Mouse (Mus musculus): Measurements from ENCODE around the gene Erlin1. TPM values are rescaled to one million over a fixed set of nuclear protein-coding genes. Genes with fewer than 3 reads are reported as not detected.

The Erlin1 gene
- total and polyA plus RNA-seq, 2 experiments from 2014 or later: 8.9 to 16.2 TPM

- Histone ChIP-seq H3K9me3 (ENCODE audit: low read length) (no peaks in the 10 kb centered on the region), H3K4me2 (ENCODE audit: low read depth) (no peak overlapping the region), H3K9ac (no peak overlapping the region), H3K27me3 (ENCODE audit: insufficient read depth, low read length) (no peaks in the 10 kb centered on the region), H3K27ac (ENCODE audit: low read depth, low read length) (no peak overlapping the region), H3K4me3 (ENCODE audit: low read depth, low read length) (no peak overlapping the region), H3K36me3 (ENCODE audit: insufficient read depth) (no peaks in the 10 kb centered on the region), H3K4me1 (ENCODE audit: insufficient read depth) (no peaks in the 10 kb centered on the region)
- 74% methylated on average over 5 of the region's 5 CpGs for WGBS
- DNase-seq: no peak
- no peak for TF ChIP-seq CTCF (IDR thresholded peaks at IDR 0.05; ENCODE audit: low read depth)
- no peak for ATAC-seq
These were observed 68.9 kb downstream of the Erlin1 start for GRCm38 (mm10) chr19:44000720-44001119.

GRCm38 (mm10) chr19:44000061-44000460, 69.5 kb downstream of the Erlin1 start:
- WGBS: 88% methylated on average over 1 of the region's 1 CpGs
- no peak overlapping the region for H3K27ac ChIP-seq (ENCODE audit: low read depth, low read length)
- H3K9ac ChIP-seq: no peak overlapping the region
- no peaks in the 10 kb centered on the region for H3K9me3 ChIP-seq (ENCODE audit: low read length)
- H3K4me2 ChIP-seq (ENCODE audit: low read depth): no peak overlapping the region
- ATAC-seq (no peak), DNase-seq (no peak)
- H3K27me3 ChIP-seq (ENCODE audit: insufficient read depth, low read length): no peaks in the 10 kb centered on the region
- no peak for TF ChIP-seq CTCF (IDR thresholded peaks at IDR 0.05; ENCODE audit: low read depth)
- no peaks in the 10 kb centered on the region for H3K36me3 ChIP-seq (ENCODE audit: insufficient read depth)
- H3K4me1 ChIP-seq (ENCODE audit: insufficient read depth): no peaks in the 10 kb centered on the region
- no peak overlapping the region for H3K4me3 ChIP-seq (ENCODE audit: low read depth, low read length)

GRCm38 (mm10) chr19:43998802-43999527, 70.6 kb downstream of the Erlin1 start:
- no peak for TF ChIP-seq CTCF (IDR thresholded peaks at IDR 0.05; ENCODE audit: low read depth)
- no peak for ATAC-seq
- Histone ChIP-seq H3K4me2 (ENCODE audit: low read depth) (no peak overlapping the region), H3K27me3 (ENCODE audit: insufficient read depth, low read length) (no peaks in the 10 kb centered on the region), H3K9ac (no peak overlapping the region), H3K4me3 (ENCODE audit: low read depth, low read length) (no peak overlapping the region), H3K36me3 (ENCODE audit: insufficient read depth) (no peaks in the 10 kb centered on the region), H3K4me1 (ENCODE audit: insufficient read depth) (no peaks in the 10 kb centered on the region), H3K9me3 (ENCODE audit: low read length) (no peaks in the 10 kb centered on the region), H3K27ac (ENCODE audit: low read depth, low read length) (no peak overlapping the region)
- no peak for DNase-seq
- WGBS: 82% methylated on average over 11 of the region's 11 CpGs

GRCm38 (mm10) chr19:43998101-43998500, 71.5 kb downstream of the Erlin1 start:
- no peaks in the 10 kb centered on the region for H3K4me1 ChIP-seq (ENCODE audit: insufficient read depth)
- no peaks in the 10 kb centered on the region for H3K27me3 ChIP-seq (ENCODE audit: insufficient read depth, low read length)
- no peak for DNase-seq
- no peak for ATAC-seq
- H3K27ac ChIP-seq (ENCODE audit: low read depth, low read length): no peak overlapping the region
- no peak overlapping the region for H3K4me3 ChIP-seq (ENCODE audit: low read depth, low read length)
- H3K9me3 ChIP-seq (ENCODE audit: low read length): no peaks in the 10 kb centered on the region
- no peak for TF ChIP-seq CTCF (IDR thresholded peaks at IDR 0.05; ENCODE audit: low read depth)
- H3K4me2 ChIP-seq (ENCODE audit: low read depth): no peak overlapping the region
- no peak overlapping the region for H3K9ac ChIP-seq
- no peaks in the 10 kb centered on the region for H3K36me3 ChIP-seq (ENCODE audit: insufficient read depth)
- WGBS: 84% methylated on average over 10 of the region's 10 CpGs

GRCm38 (mm10) chr19:43995427-43995826, 74.2 kb downstream of the Erlin1 start:
- Histone ChIP-seq H3K4me1 (ENCODE audit: insufficient read depth) (no peaks in the 10 kb centered on the region), H3K27ac (ENCODE audit: low read depth, low read length) (no peak overlapping the region), H3K4me2 (ENCODE audit: low read depth) (no peak overlapping the region), H3K9me3 (ENCODE audit: low read length) (no peaks in the 10 kb centered on the region), H3K36me3 (ENCODE audit: insufficient read depth) (no peaks in the 10 kb centered on the region), H3K4me3 (ENCODE audit: low read depth, low read length) (no peak overlapping the region), H3K9ac (no peak overlapping the region), H3K27me3 (ENCODE audit: insufficient read depth, low read length) (no peaks in the 10 kb centered on the region)
- ATAC-seq (no peak), DNase-seq (no peak)
- 86% methylated on average over 7 of the region's 7 CpGs for WGBS
- TF ChIP-seq CTCF (IDR thresholded peaks at IDR 0.05; ENCODE audit: low read depth): no peak

GRCm38 (mm10) chr19:43992464-43992863, 77.1 kb downstream of the Erlin1 start:
- Histone ChIP-seq H3K4me2 (ENCODE audit: low read depth) (no peak overlapping the region), H3K4me1 (ENCODE audit: insufficient read depth) (no peaks in the 10 kb centered on the region), H3K27me3 (ENCODE audit: insufficient read depth, low read length) (no peaks in the 10 kb centered on the region), H3K27ac (ENCODE audit: low read depth, low read length) (no peak overlapping the region), H3K9me3 (ENCODE audit: low read length) (no peaks in the 10 kb centered on the region), H3K4me3 (ENCODE audit: low read depth, low read length) (no peak overlapping the region), H3K9ac (no peak overlapping the region), H3K36me3 (ENCODE audit: insufficient read depth) (no peaks in the 10 kb centered on the region)
- TF ChIP-seq CTCF (IDR thresholded peaks at IDR 0.05; ENCODE audit: low read depth): no peak
- no peak for DNase-seq
- 85% methylated on average over 4 of the region's 4 CpGs for WGBS
- no peak for ATAC-seq

GRCm38 (mm10) chr19:43990362-43990761, 79.2 kb downstream of the Erlin1 start:
- H3K4me1 ChIP-seq (ENCODE audit: insufficient read depth): no peaks in the 10 kb centered on the region
- H3K4me3 ChIP-seq (ENCODE audit: low read depth, low read length): no peak overlapping the region
- H3K27me3 ChIP-seq (ENCODE audit: insufficient read depth, low read length): no peaks in the 10 kb centered on the region
- DNase-seq: no peak
- H3K36me3 ChIP-seq (ENCODE audit: insufficient read depth): no peaks in the 10 kb centered on the region
- no peak overlapping the region for H3K27ac ChIP-seq (ENCODE audit: low read depth, low read length)
- no peaks in the 10 kb centered on the region for H3K9me3 ChIP-seq (ENCODE audit: low read length)
- H3K4me2 ChIP-seq (ENCODE audit: low read depth): no peak overlapping the region
- ATAC-seq: no peak
- TF ChIP-seq CTCF (IDR thresholded peaks at IDR 0.05; ENCODE audit: low read depth): no peak
- no peak overlapping the region for H3K9ac ChIP-seq
- 81% methylated on average over 8 of the region's 8 CpGs for WGBS

Measured in forebrain, postnatal 0 days (tissue).